Mouse (Mus musculus): ENCODE results near the gene Pde11a. TPM values are rescaled to one million over a fixed set of nuclear protein-coding genes. Genes with fewer than 3 reads are reported as not detected.

Pde11a gene
- polyA plus RNA-seq, 1 experiment from 2014 or later: 0.11 TPM

DNA sequence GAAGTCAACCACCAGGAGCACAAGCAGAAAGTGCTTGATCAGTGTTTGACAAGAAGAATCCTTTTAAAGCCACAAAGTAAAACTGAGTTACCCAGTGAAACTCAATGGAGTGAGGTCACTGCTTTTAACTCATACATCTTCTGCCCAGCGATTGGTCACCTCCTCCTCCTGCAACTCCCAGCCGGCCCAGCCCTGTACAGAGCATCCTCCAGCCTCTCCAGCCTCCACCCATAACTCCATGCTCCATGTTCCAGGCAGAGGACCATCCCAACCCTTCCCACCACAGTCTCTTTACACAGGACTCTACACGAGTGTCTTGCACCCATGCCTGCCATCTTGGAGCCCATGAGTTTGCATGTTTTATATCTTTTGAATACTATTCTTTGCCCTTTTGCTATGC lies 323.9 kb downstream of the Pde11a start:
- no peaks in the 10 kb centered on the region; the same call in 1 of the 2 replicates for H3K4me1 ChIP-seq (ENCODE audit: control insufficient read depth, insufficient read depth, low read length)
- no peaks in the 10 kb centered on the region for H3K9me3 ChIP-seq (replicated peaks; ENCODE audit: control insufficient read depth, low read length)
- H3K27ac ChIP-seq (ENCODE audit: low read depth, low read length): no peak overlapping the region
- no peak overlapping the region for H3K4me2 ChIP-seq
- ATAC-seq (replicated peaks; ENCODE audit: insufficient number of reproducible peaks, low FRiP score, low TSS enrichment): no peak
- no peak overlapping the region for H3K4me3 ChIP-seq (ENCODE audit: low read depth, low read length)
- 70% methylated on average over 3 of the region's 3 CpGs for WGBS (ENCODE audit: insufficient replicate concordance)
- no peaks in the 10 kb centered on the region for H3K27me3 ChIP-seq (ENCODE audit: control insufficient read depth, insufficient read depth, low read length)
- H3K36me3 ChIP-seq (ENCODE audit: control insufficient read depth, insufficient read depth, low read length): no peaks in the 10 kb centered on the region
- no peak overlapping the region for H3K9ac ChIP-seq (ENCODE audit: low read depth, low read length)

DNA sequence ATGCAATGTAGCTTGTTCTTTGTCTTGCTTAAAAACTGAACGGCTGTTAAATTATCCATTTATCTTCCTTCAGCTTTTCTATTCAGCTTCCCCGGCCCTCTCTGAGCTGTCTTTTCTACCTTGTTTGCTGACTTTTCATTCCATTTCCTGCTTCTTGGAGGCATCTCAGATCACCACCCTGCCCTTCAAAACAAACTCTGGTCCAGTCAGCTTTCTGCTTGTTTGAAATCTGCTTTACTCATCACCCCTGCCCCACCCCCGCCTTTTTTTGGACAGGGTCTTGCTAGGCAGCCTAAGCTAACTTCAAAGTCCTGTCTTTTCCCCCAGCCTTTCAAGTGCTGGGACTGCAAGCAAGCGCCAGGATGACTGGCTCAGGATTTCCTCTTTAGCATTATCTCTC lies 332.4 kb downstream of the Pde11a start:
- Histone ChIP-seq H3K4me2 (no peak overlapping the region), H3K9ac (ENCODE audit: low read depth, low read length) (no peak overlapping the region), H3K27ac (ENCODE audit: low read depth, low read length) (no peak overlapping the region), H3K36me3 (ENCODE audit: control insufficient read depth, insufficient read depth, low read length) (no peaks in the 10 kb centered on the region), H3K4me1 (ENCODE audit: control insufficient read depth, insufficient read depth, low read length) (no peaks in the 10 kb centered on the region), H3K9me3 (replicated peaks; ENCODE audit: control insufficient read depth, low read length) (no peaks in the 10 kb centered on the region), H3K4me3 (ENCODE audit: low read depth, low read length) (no peak overlapping the region), H3K27me3 (ENCODE audit: control insufficient read depth, insufficient read depth, low read length) (no peaks in the 10 kb centered on the region)
- 21% methylated on average over 4 of the region's 4 CpGs for WGBS (ENCODE audit: insufficient replicate concordance)
- ATAC-seq (replicated peaks; ENCODE audit: insufficient number of reproducible peaks, low FRiP score, low TSS enrichment): no peak

DNA sequence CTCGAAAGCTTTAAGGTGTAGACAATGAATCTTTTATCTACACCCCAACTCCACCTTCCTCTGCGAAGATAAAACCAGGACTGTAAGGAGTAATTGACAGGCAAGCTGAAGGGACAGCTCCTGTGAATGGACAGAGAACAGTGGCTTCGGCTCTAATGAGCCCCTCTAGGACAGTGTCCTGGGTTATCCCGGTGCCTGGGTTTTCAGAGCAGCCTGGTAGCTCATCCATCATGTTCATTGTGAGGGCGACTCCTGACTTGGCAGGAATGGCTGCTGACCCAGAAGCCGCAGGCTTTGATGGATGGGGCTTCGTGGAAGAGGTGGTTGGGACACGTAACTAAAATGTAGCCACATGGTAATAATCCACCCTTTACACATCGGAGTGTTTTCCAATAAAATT lies 335.7 kb downstream of the Pde11a start:
- no peak overlapping the region for H3K4me3 ChIP-seq (ENCODE audit: low read depth, low read length)
- H3K4me2 ChIP-seq: no peak overlapping the region
- no peaks in the 10 kb centered on the region for H3K9me3 ChIP-seq (replicated peaks; ENCODE audit: control insufficient read depth, low read length)
- H3K27ac ChIP-seq (ENCODE audit: low read depth, low read length): no peak overlapping the region
- 41% methylated on average over 9 of the region's 9 CpGs for WGBS (ENCODE audit: insufficient replicate concordance)
- H3K9ac ChIP-seq (ENCODE audit: low read depth, low read length): no peak overlapping the region
- ATAC-seq (replicated peaks; ENCODE audit: insufficient number of reproducible peaks, low FRiP score, low TSS enrichment): no peak
- no peaks in the 10 kb centered on the region for H3K27me3 ChIP-seq (ENCODE audit: control insufficient read depth, insufficient read depth, low read length)
- peaks cover 11% of the 10 kb centered on the region for H3K4me1 ChIP-seq (ENCODE audit: control insufficient read depth, insufficient read depth, low read length)
- H3K36me3 ChIP-seq (ENCODE audit: control insufficient read depth, insufficient read depth, low read length): no peaks in the 10 kb centered on the region

DNA sequence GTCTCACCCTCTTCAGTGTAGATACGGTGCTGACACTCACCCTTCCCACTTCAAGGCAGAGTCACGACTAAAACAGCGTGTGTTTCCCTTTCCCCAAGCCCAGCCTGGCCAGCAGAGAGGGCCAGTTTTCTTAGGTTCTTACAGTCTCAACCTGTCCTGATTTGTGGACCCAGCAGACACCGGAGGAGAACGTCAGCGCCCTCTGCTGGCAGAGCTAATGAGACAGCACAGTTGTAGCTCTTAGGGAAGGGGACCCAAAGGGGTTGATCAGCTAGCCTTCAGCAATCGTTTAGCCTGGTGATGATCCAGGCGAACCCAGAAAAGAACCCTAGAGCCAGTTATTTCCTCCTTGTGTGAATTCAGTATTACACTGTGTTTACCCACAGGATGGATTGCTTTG lies 337.2 kb downstream of the Pde11a start:
- WGBS (ENCODE audit: insufficient replicate concordance): 29% methylated on average over 8 of the region's 8 CpGs

DNA sequence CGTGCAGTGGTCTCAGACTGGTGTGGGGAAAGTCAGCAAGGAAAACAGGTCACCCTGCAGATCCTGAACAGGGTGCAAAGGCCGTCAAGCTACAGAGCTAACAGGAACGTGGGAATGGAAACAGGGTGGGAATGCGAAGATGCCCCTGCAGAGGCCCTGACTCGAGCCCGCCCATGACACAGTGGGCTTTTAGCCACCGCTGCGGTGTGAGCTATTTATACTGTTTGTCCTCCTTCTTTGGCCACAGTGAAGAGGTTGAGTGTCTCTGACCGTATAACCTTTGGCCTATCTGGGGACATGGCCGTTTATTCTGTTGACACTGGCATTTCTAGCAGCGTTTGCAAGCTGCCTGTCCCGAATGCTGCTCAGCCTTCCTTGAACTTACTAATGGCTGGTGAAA lies 338.9 kb downstream of the Pde11a start:
- Histone ChIP-seq H3K27ac (ENCODE audit: low read depth, low read length) (no peak overlapping the region), H3K36me3 (ENCODE audit: control insufficient read depth, insufficient read depth, low read length) (no peaks in the 10 kb centered on the region), H3K9me3 (replicated peaks; ENCODE audit: control insufficient read depth, low read length) (no peaks in the 10 kb centered on the region), H3K27me3 (ENCODE audit: control insufficient read depth, insufficient read depth, low read length) (no peaks in the 10 kb centered on the region), H3K4me1 (ENCODE audit: control insufficient read depth, insufficient read depth, low read length) (peaks cover 17% of the 10 kb centered on the region), H3K4me2 (no peak overlapping the region), H3K9ac (ENCODE audit: low read depth, low read length) (no peak overlapping the region), H3K4me3 (ENCODE audit: low read depth, low read length) (no peak overlapping the region)
- no peak for ATAC-seq (replicated peaks; ENCODE audit: insufficient number of reproducible peaks, low FRiP score, low TSS enrichment)
- WGBS (ENCODE audit: insufficient replicate concordance): 37% methylated on average over 12 of the region's 12 CpGs

More for the DNA sequence above, 337.2 kb downstream of the Pde11a start:
- H3K27me3 ChIP-seq (ENCODE audit: control insufficient read depth, insufficient read depth, low read length): no peaks in the 10 kb centered on the region
- no peak overlapping the region for H3K4me2 ChIP-seq
- peaks cover 17% of the 10 kb centered on the region for H3K4me1 ChIP-seq (ENCODE audit: control insufficient read depth, insufficient read depth, low read length)
- no peak overlapping the region for H3K9ac ChIP-seq (ENCODE audit: low read depth, low read length)
- H3K9me3 ChIP-seq (replicated peaks; ENCODE audit: control insufficient read depth, low read length): no peaks in the 10 kb centered on the region
- H3K4me3 ChIP-seq (ENCODE audit: low read depth, low read length): no peak overlapping the region
- H3K27ac ChIP-seq (ENCODE audit: low read depth, low read length): no peak overlapping the region
- no peak for ATAC-seq (replicated peaks; ENCODE audit: insufficient number of reproducible peaks, low FRiP score, low TSS enrichment)
- no peaks in the 10 kb centered on the region for H3K36me3 ChIP-seq (ENCODE audit: control insufficient read depth, insufficient read depth, low read length)

DNA sequence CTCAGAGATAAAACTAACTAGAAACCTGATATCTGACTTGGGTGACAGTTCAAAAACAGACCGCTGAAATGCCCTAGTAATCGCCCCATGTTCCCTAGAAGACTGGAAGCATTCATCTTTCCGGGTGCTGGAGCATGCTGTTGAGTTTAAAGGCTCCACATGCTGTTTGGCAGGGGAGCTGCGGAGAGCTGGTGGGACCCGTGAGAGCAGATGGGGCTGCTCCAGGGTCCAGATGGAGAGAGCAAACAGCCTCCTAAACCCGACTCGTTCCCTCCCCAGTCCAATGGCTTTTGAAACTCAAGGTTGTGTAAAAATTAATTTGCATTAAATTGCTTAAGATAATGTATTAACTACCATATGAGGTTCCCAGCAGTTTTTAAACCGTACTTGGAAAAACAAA lies 339.9 kb downstream of the Pde11a start:
- peaks cover 17% of the 10 kb centered on the region for H3K4me1 ChIP-seq (ENCODE audit: control insufficient read depth, insufficient read depth, low read length)
- H3K4me3 ChIP-seq (ENCODE audit: low read depth, low read length): no peak overlapping the region
- no peaks in the 10 kb centered on the region for H3K27me3 ChIP-seq (ENCODE audit: control insufficient read depth, insufficient read depth, low read length)
- no peak overlapping the region; the same call in 1 of the 2 replicates for H3K27ac ChIP-seq (ENCODE audit: low read depth, low read length)
- H3K4me2 ChIP-seq: no peak overlapping the region
- 31% methylated on average over 8 of the region's 8 CpGs for WGBS (ENCODE audit: insufficient replicate concordance)
- no peak for ATAC-seq (replicated peaks; ENCODE audit: insufficient number of reproducible peaks, low FRiP score, low TSS enrichment)
- no peak overlapping the region for H3K9ac ChIP-seq (ENCODE audit: low read depth, low read length)
- H3K36me3 ChIP-seq (ENCODE audit: control insufficient read depth, insufficient read depth, low read length): no peaks in the 10 kb centered on the region
- H3K9me3 ChIP-seq (replicated peaks; ENCODE audit: control insufficient read depth, low read length): no peaks in the 10 kb centered on the region

DNA sequence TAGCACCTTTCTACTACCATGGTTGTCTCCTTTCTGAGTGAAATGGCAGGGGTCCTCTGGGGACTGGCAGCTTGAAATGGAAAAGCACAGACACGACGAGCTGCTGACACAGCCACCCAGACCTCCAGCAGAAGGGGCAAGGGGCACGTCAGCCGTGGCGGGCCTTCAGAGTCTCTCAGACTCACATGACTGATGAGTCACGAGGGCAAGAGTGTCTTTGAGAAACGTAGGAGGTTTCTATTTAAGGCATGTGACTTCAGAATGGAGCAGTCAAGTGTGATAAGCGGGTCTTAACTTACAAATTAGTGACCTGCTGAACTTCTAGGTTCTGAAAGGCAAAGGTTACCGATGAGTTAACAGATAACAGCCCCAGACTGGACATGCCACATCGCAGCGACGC lies 340.8 kb downstream of the Pde11a start:
- H3K4me2 ChIP-seq: 0 out of 2 replicates have a peak overlapping the region, but pooled peaks have one; percentile 16
- H3K9me3 ChIP-seq (replicated peaks; ENCODE audit: control insufficient read depth, low read length): no peaks in the 10 kb centered on the region
- no peaks in the 10 kb centered on the region for H3K36me3 ChIP-seq (ENCODE audit: control insufficient read depth, insufficient read depth, low read length)
- WGBS (ENCODE audit: insufficient replicate concordance): 27% methylated on average over 12 of the region's 12 CpGs
- H3K9ac ChIP-seq (ENCODE audit: low read depth, low read length): no peak overlapping the region
- H3K4me3 ChIP-seq (ENCODE audit: low read depth, low read length): no peak overlapping the region
- no peaks in the 10 kb centered on the region for H3K27me3 ChIP-seq (ENCODE audit: control insufficient read depth, insufficient read depth, low read length)
- peaks cover 17% of the 10 kb centered on the region for H3K4me1 ChIP-seq (ENCODE audit: control insufficient read depth, insufficient read depth, low read length)
- H3K27ac ChIP-seq (ENCODE audit: low read depth, low read length): peak overlapping the region; percentile 58; the same call in 1 of the 2 replicates
- ATAC-seq (replicated peaks; ENCODE audit: insufficient number of reproducible peaks, low FRiP score, low TSS enrichment): no peak

DNA sequence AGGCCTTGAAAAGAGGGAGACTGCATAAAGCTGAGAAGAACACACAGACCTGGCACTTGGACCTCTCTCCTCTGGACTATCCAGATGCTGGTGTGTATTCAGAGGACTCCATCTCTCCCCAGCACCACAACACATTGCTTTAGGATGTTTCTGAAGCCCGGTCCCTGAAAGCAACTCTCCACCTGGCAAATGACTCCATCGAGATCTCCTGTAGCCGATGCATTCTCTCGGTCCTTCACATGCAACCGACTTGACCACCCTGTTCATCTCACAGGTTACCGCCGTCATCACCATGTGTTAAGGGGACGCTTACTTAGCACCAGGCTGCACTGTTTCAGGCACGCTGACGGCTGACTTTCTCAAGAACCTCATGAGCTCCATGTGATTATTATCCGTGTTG lies 343.7 kb downstream of the Pde11a start:
- no peak for ATAC-seq (replicated peaks; ENCODE audit: insufficient number of reproducible peaks, low FRiP score, low TSS enrichment)
- peaks cover 28% of the 10 kb centered on the region for H3K4me1 ChIP-seq (ENCODE audit: control insufficient read depth, insufficient read depth, low read length)
- H3K9ac ChIP-seq (ENCODE audit: low read depth, low read length): no peak overlapping the region
- H3K4me2 ChIP-seq: no peak overlapping the region
- H3K27ac ChIP-seq (ENCODE audit: low read depth, low read length): no peak overlapping the region
- WGBS (ENCODE audit: insufficient replicate concordance): 88% methylated on average over 11 of the region's 11 CpGs
- no peaks in the 10 kb centered on the region for H3K9me3 ChIP-seq (replicated peaks; ENCODE audit: control insufficient read depth, low read length)
- H3K36me3 ChIP-seq (ENCODE audit: control insufficient read depth, insufficient read depth, low read length): no peaks in the 10 kb centered on the region
- no peak overlapping the region for H3K4me3 ChIP-seq (ENCODE audit: low read depth, low read length)
- H3K27me3 ChIP-seq (ENCODE audit: control insufficient read depth, insufficient read depth, low read length): no peaks in the 10 kb centered on the region

DNA sequence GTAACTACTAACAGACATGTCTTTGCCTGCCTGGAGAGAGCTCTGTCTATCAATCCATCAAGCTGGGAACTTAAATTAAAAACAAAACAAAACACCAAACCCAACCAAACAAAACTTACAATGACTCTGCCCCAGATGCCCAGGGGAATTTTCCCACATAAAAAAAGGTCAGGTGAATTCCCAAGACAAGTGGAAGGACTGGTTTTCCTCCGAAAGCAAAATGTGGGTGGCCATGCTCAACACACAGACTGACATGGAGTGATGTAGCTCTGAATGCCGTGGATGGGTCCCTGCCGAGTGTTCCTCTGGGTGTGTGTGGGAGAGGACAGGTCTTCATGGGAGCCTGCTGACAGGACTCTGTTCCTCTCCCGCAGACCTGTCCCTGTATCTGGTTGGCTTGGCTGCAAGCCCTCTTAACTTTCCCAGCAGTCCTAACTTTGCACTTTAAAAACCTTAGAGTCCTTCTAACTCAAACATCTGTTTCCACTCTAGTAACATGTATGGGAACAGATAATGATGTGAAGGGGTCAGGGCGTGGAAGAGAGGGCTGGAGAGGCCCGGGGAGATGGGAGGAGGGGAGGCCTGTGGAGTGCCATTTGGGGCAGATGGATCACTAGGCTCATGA lies 346.9 kb downstream of the Pde11a start:
- Histone ChIP-seq H3K9me3 (replicated peaks; ENCODE audit: control insufficient read depth, low read length) (no peaks in the 10 kb centered on the region), H3K4me1 (ENCODE audit: control insufficient read depth, insufficient read depth, low read length) (peaks cover 12% of the 10 kb centered on the region), H3K4me2 (no peak overlapping the region), H3K36me3 (ENCODE audit: control insufficient read depth, insufficient read depth, low read length) (no peaks in the 10 kb centered on the region), H3K27ac (ENCODE audit: low read depth, low read length) (no peak overlapping the region), H3K4me3 (ENCODE audit: low read depth, low read length) (no peak overlapping the region), H3K27me3 (ENCODE audit: control insufficient read depth, insufficient read depth, low read length) (no peaks in the 10 kb centered on the region), H3K9ac (ENCODE audit: low read depth, low read length) (0 out of 2 replicates have a peak overlapping the region, but pooled peaks have one; percentile 10)
- no peak for ATAC-seq (replicated peaks; ENCODE audit: insufficient number of reproducible peaks, low FRiP score, low TSS enrichment)
- WGBS (ENCODE audit: insufficient replicate concordance): 19% methylated on average over 6 of the region's 6 CpGs

Measured in heart, embryonic 11.5 days (tissue).